In the genomic region with DNA sequence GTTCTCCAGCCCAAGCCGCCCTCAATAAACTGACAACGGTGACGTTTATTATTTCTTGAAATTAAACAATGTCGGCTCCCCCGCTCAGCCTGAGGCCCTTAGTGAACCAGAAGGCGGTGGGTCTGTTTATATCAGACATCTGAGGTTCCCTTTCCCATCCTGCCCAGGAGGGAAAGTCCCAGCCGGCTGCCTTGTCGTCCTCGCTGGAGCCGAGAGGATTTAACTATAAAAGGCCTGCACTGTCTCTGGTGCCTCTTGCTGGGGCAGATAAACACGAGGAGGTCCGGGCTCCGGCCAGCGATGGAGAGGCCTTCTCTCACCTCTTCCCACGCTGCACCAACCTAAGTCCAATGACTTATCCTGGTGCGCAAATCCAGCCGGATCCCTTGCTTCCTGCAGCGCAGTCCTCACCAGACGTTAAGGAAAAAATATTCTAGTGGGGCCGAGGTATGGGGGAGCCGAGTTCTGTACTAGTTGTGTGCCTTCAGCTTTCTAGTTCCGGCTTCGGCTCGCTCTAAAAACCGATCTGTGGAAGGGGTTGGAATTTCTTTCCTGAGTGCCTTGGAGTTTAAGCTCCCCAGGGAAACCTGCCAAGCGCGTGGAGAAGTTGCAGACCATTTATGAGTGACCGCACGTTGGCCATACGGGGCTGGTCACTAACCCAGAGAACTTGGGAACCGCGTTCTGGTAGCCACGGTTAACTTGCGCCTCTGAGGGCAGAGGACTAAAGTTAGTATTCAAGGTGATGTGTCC, we compare ENCODE assay signal across 17 mouse cellular contexts. TPM values are rescaled to one million over a fixed set of nuclear protein-coding genes. Genes with fewer than 3 reads are reported as not detected.
DNase-seq lines count a peak whose midpoint lies in the region; ATAC-seq and TF ChIP-seq lines count a peak whose summit lies in the region.
"Had no signal": no experiment of that assay in that cellular context is flagged by ENCODE, and none has a peak within 500 bp of the region (broad histone marks: within the 10 kb centered on the region; RNA-seq: fewer than 3 reads in every experiment).

No protein-coding gene starts in this region.

- DNase-seq in intestine, embryonic 14.5 days (ENCODE audit: low spot score), result peak; percentile 72
- DNase-seq in embryo, embryonic 10.5 days (ENCODE audit: low spot score), result peak; percentile 54
- DNase-seq in heart, postnatal 10 days, result peak; percentile 35 to 42
- no peak for DNase-seq in kidney, postnatal 10 days
- no peak for DNase-seq in layer of hippocampus, postnatal 36 days
- no peak for DNase-seq in adipocyte (ENCODE audit: low spot score)
- DNase-seq: cerebellum, adult 18-20 months; kidney, adult 9 months; right cerebral cortex, postnatal 4 days; thymus, adult 18-20 months had no signal

- no peaks in the 10 kb centered on the region for H3K9me3 ChIP-seq in intestine, embryonic 14.5 days (ENCODE audit: control insufficient read depth, low read length)
- H3K9me3 ChIP-seq in intestine, embryonic 16.5 days (ENCODE audit: control insufficient read depth, low read length), result no peaks in the 10 kb centered on the region
- no peaks in the 10 kb centered on the region for H3K9me3 ChIP-seq in ES-Bruce4 (replicated peaks; ENCODE audit: control insufficient read depth, insufficient read depth, low read length, poor library complexity, severe bottlenecking)
- H3K9me3 ChIP-seq: forebrain, embryonic 12.5 days had no signal

- ATAC-seq in intestine, embryonic 14.5 days (replicated peaks; ENCODE audit: low FRiP score, low TSS enrichment, low read depth), result no peak
- ATAC-seq in intestine, embryonic 16.5 days, result no peak
- ATAC-seq: activated CD4-positive, CD25-positive, alpha-beta regulatory T cell, adult 4 months had no signal

- TF ChIP-seq EP300 in ES-Bruce4 (IDR thresholded peaks at IDR 0.05; ENCODE audit: insufficient read depth, low read depth, low read length), result no peak

- no peak for TF ChIP-seq POLR2A in ES-Bruce4 (IDR thresholded peaks at IDR 0.05; ENCODE audit: insufficient read depth, low read length)

- no peak overlapping the region for H3K27ac ChIP-seq in intestine, embryonic 14.5 days (ENCODE audit: low read depth)
- no peak overlapping the region for H3K27ac ChIP-seq in intestine, embryonic 16.5 days (ENCODE audit: low read length)
- no peak overlapping the region for H3K27ac ChIP-seq in ES-Bruce4 (ENCODE audit: insufficient read depth, low read length)
- H3K27ac ChIP-seq: forebrain, embryonic 12.5 days; macrophage had no signal

- no peaks in the 10 kb centered on the region for H3K36me3 ChIP-seq in intestine, embryonic 14.5 days (ENCODE audit: control insufficient read depth, insufficient read depth, low read length)
- H3K36me3 ChIP-seq in intestine, embryonic 16.5 days (ENCODE audit: control insufficient read depth, insufficient read depth, low read length), result no peaks in the 10 kb centered on the region
- H3K36me3 ChIP-seq in ES-Bruce4 (ENCODE audit: control insufficient read depth, insufficient read depth, low read length, poor library complexity, severe bottlenecking), result no peaks in the 10 kb centered on the region
- H3K36me3 ChIP-seq: forebrain, embryonic 12.5 days had no signal

- intact Hi-C loops in heart, postnatal 10 days (cut with DNase I), result no loop called here

- no peak overlapping the region for H3K4me3 ChIP-seq in intestine, embryonic 14.5 days (ENCODE audit: low read depth, low read length)
- no peak overlapping the region for H3K4me3 ChIP-seq in intestine, embryonic 16.5 days (ENCODE audit: low read length)
- H3K4me3 ChIP-seq in ES-Bruce4 (ENCODE audit: low read depth, low read length), result no peak overlapping the region
- H3K4me3 ChIP-seq: forebrain, embryonic 12.5 days had no signal

- H3K4me1 ChIP-seq in intestine, embryonic 14.5 days (replicated peaks; ENCODE audit: control insufficient read depth, insufficient read depth, low read length), result peaks cover 6% of the 10 kb centered on the region; the same call in 1 of the 2 replicates
- peaks cover under 1% of the 10 kb centered on the region; the same call in 1 of the 2 replicates for H3K4me1 ChIP-seq in intestine, embryonic 16.5 days (ENCODE audit: control insufficient read depth, insufficient read depth, low read length)
- no peaks in the 10 kb centered on the region for H3K4me1 ChIP-seq in ES-Bruce4 (ENCODE audit: control insufficient read depth, insufficient read depth, low read length)

- H3K27me3 ChIP-seq in intestine, embryonic 14.5 days (replicated peaks; ENCODE audit: control insufficient read depth, insufficient read depth, low read length), result peaks cover 100% of the 10 kb centered on the region
- peaks cover 90% of the 10 kb centered on the region for H3K27me3 ChIP-seq in intestine, embryonic 16.5 days (replicated peaks; ENCODE audit: control insufficient read depth, insufficient read depth, low read length)
- peaks cover 7% of the 10 kb centered on the region for H3K27me3 ChIP-seq in ES-Bruce4 (ENCODE audit: control insufficient read depth, insufficient read depth, low read length, poor library complexity, severe bottlenecking)
- H3K27me3 ChIP-seq: CH12.LX had no signal

- H3K9ac ChIP-seq in intestine, embryonic 14.5 days (ENCODE audit: low read length), result no peak overlapping the region
- no peak overlapping the region for H3K9ac ChIP-seq in intestine, embryonic 16.5 days (ENCODE audit: low read depth, low read length)
- 0 out of 2 replicates have a peak overlapping the region, but pooled peaks have one; percentile 20 for H3K9ac ChIP-seq in ES-Bruce4 (ENCODE audit: low read depth, poor library complexity, severe bottlenecking)
- H3K9ac ChIP-seq: forebrain, embryonic 12.5 days had no signal

- H3K4me2 ChIP-seq in intestine, embryonic 14.5 days (ENCODE audit: low read length), result 0 out of 2 replicates have a peak overlapping the region, but pooled peaks have one; percentile 20
- no peak overlapping the region for H3K4me2 ChIP-seq in intestine, embryonic 16.5 days (ENCODE audit: low read depth, low read length)
- H3K4me2 ChIP-seq: forebrain, embryonic 12.5 days had no signal

- TF ChIP-seq CTCF in ES-Bruce4 (IDR thresholded peaks at IDR 0.05; ENCODE audit: low read depth, low read length), result no peak

- 1% methylated on average over 34 of the region's 34 CpGs for WGBS in intestine, embryonic 14.5 days
- 1% methylated on average over 34 of the region's 34 CpGs for WGBS in intestine, embryonic 16.5 days

RNA-seq across cellular contexts. Expression of a gene that starts 7.3 kb away (rescaled TPM):
- polyA plus RNA-seq in intestine, embryonic 14.5 days (2014; fragmentation: Nextera tagmentation; extraction: Ambion mirVana), result not detected in 2 replicates
- not detected in 2 replicates for polyA plus RNA-seq in intestine, embryonic 16.5 days (2015; fragmentation: Nextera tagmentation; extraction: Ambion mirVana)
- polyA plus RNA-seq in ES-Bruce4 (2011; ENCODE audit: insufficient read depth, insufficient read length, low read depth, missing spikeins), result not detected in 2 replicates
- 10 to 100 TPM; 28.0 to 32.2 TPM for total RNA-seq in heart, postnatal 10 days (2021)
- not detected for total RNA-seq in layer of hippocampus, postnatal 36 days (2021)
- total RNA-seq: CH12.LX; granulocyte monocyte progenitor cell, adult 5-6 weeks had no signal
- polyA plus RNA-seq: activated CD4-positive, CD25-positive, alpha-beta regulatory T cell, adult 4 months; macrophage had no signal

Comparison
In these comparisons a context has a peak if more than half of its experiments do, and no peak if none do; other contexts are left out.
1. DNase-seq: peak in intestine, embryonic 14.5 days (single experiment), embryo, embryonic 10.5 days (single experiment) and heart, postnatal 10 days (2 of 2); none in kidney, postnatal 10 days (single experiment), layer of hippocampus, postnatal 36 days (0 of 2) and adipocyte (single experiment).